Mouse (Mus musculus) midbrain, embryonic 11.5 days (tissue): ENCODE data around the gene Pvrig. TPM values are rescaled to one million over a fixed set of nuclear protein-coding genes. Genes with fewer than 3 reads are reported as not detected.
"Not testable (repeated sequence)": the region's sequence is repeated elsewhere in the genome, so short reads cannot be mapped to it uniquely, and the experiment has no call there.

ENCODE experiments used
- ATAC-seq: fragments of 200-750 bp; cut with Nextera tagmentation; 2 replicates; pipeline ENCODE4 v1.8.0; 2017; ENCODE audit warnings: moderate TSS enrichment, moderate library complexity; ENCODE audit not compliant: low FRiP score
- DNase-seq: peaks from one replicate; pipeline ENCODE4 v3.0.0; 2015; ENCODE audit warnings: low spot score; ENCODE audit errors: missing footprints
- H3K27ac ChIP-seq: fragments of 300-500 bp; sonication (generic); 2 replicates; pipeline ENCODE4 v1.5.1; 2014; ENCODE audit warnings: low read depth, low read length
- H3K27me3 ChIP-seq: fragments of 300-500 bp; sonication (generic); 2 replicates; pipeline ENCODE4 v1.6.1; 2014; ENCODE audit warnings: mild to moderate bottlenecking, low read length, moderate library complexity, mixed read lengths; ENCODE audit not compliant: control insufficient read depth, insufficient read depth
- H3K36me3 ChIP-seq: fragments of 300-500 bp; sonication (generic); 2 replicates; pipeline ENCODE4 v1.6.1; 2014; ENCODE audit warnings: mild to moderate bottlenecking, low read length, moderate library complexity, mixed read lengths; ENCODE audit not compliant: control insufficient read depth, insufficient read depth
- H3K4me1 ChIP-seq: fragments of 300-500 bp; sonication (generic); 2 replicates; pipeline ENCODE4 v1.6.1; 2014; ENCODE audit warnings: low read length; ENCODE audit not compliant: control insufficient read depth, insufficient read depth
- H3K4me2 ChIP-seq: fragments of 300-500 bp; sonication (generic); 2 replicates; pipeline ENCODE4 v1.6.1; 2014; ENCODE audit warnings: mild to moderate bottlenecking, moderate library complexity
- H3K4me3 ChIP-seq: fragments of 300-500 bp; sonication (generic); 2 replicates; pipeline ENCODE4 v1.5.1; 2014; ENCODE audit warnings: low read depth, low read length
- H3K9ac ChIP-seq: fragments of 300-500 bp; sonication (generic); 2 replicates; pipeline ENCODE4 v1.6.1; 2014; ENCODE audit warnings: low read length
- H3K9me3 ChIP-seq: fragments of 300-500 bp; sonication (generic); 2 replicates; pipeline ENCODE4 v1.6.1; 2016; ENCODE audit warnings: low read length; ENCODE audit not compliant: control insufficient read depth
- WGBS: fragments of 180-500 bp; shearing (Covaris S2); extraction: QIAGEN DNeasy Blood & Tissue Kit; methylation state at CpG from one replicate; pipeline ENCODE4 v1.1.7; 2014; 5-methylcytosine and 5-hydroxymethylcytosine counted together
- polyA plus RNA-seq: library from polyadenylated mRNA; unstranded; fragments of >200 nt; fragmentation: Nextera tagmentation; extraction: Ambion mirVana; gene quantifications from 2 replicates; pipeline ENCODE4 v1.2.1, GENCODE M21; 2014

Pvrig gene
- polyA plus RNA-seq: not detected in 2 replicates

- no peaks in the 10 kb centered on the region for H3K36me3 ChIP-seq
- DNase-seq (no peak), ATAC-seq (no peak)
- no peak within 1 kb of the TSS for H3K27ac ChIP-seq
- no peaks in the 10 kb centered on the region for H3K9me3 ChIP-seq
- H3K4me3 ChIP-seq: no peak within 1 kb of the TSS
- no peak within 1 kb of the TSS for H3K9ac ChIP-seq
- no peaks in the 10 kb centered on the region for H3K4me1 ChIP-seq
- no peaks in the 10 kb centered on the region for H3K27me3 ChIP-seq
- H3K4me2 ChIP-seq: no peak within 1 kb of the TSS
- 89% methylated on average over 2 of the region's 2 CpGs for WGBS
Measured at GRCm38 (mm10) chr5:138341661-138342060, at the start of gene Pvrig. Pvrig (plus strand) TSS chr5:138341961.

- Histone ChIP-seq H3K36me3 (no peaks in the 10 kb centered on the region), H3K27ac (no peak overlapping the region), H3K9ac (no peak overlapping the region), H3K4me3 (no peak overlapping the region), H3K4me2 (no peak overlapping the region), H3K9me3 (no peaks in the 10 kb centered on the region), H3K4me1 (no peaks in the 10 kb centered on the region), H3K27me3 (no peaks in the 10 kb centered on the region)
- ATAC-seq (no peak), DNase-seq (no peak)
Measured at GRCm38 (mm10) chr5:138294158-138294557, 47.6 kb upstream of the Pvrig start.

GRCm38 (mm10) chr5:138299613-138300012, 42.1 kb upstream of the Pvrig start:
- Histone ChIP-seq H3K27ac (no peak overlapping the region), H3K27me3 (no peaks in the 10 kb centered on the region), H3K9me3 (no peaks in the 10 kb centered on the region), H3K4me2 (no peak overlapping the region), H3K4me3 (no peak overlapping the region), H3K36me3 (no peaks in the 10 kb centered on the region), H3K4me1 (no peaks in the 10 kb centered on the region), H3K9ac (no peak overlapping the region)
- DNase-seq (no peak), ATAC-seq (no peak)
- 90% methylated on average over 2 of the region's 2 CpGs for WGBS

GRCm38 (mm10) chr5:138312795-138313194, 29.0 kb upstream of the Pvrig start:
- no peaks in the 10 kb centered on the region for H3K36me3 ChIP-seq
- no peaks in the 10 kb centered on the region for H3K27me3 ChIP-seq
- 90% methylated on average over 3 of the region's 3 CpGs for WGBS
- no peaks in the 10 kb centered on the region for H3K4me1 ChIP-seq
- no peak overlapping the region for H3K27ac ChIP-seq
- no peak overlapping the region for H3K9ac ChIP-seq
- DNase-seq (no peak), ATAC-seq (no peak)
- H3K4me2 ChIP-seq: no peak overlapping the region
- H3K4me3 ChIP-seq: no peak overlapping the region
- no peaks in the 10 kb centered on the region for H3K9me3 ChIP-seq

- no peak overlapping the region for H3K9ac ChIP-seq
- no peaks in the 10 kb centered on the region for H3K4me1 ChIP-seq
- H3K9me3 ChIP-seq: no peaks in the 10 kb centered on the region
- H3K27me3 ChIP-seq: no peaks in the 10 kb centered on the region
- no peak overlapping the region for H3K27ac ChIP-seq
- no peak for ATAC-seq
- WGBS: 84% methylated on average over 3 of the region's 3 CpGs
- H3K4me2 ChIP-seq: no peak overlapping the region
- no peaks in the 10 kb centered on the region for H3K36me3 ChIP-seq
- H3K4me3 ChIP-seq: no peak overlapping the region
- no peak for DNase-seq
Measured at GRCm38 (mm10) chr5:138343216-138343615, 1.5 kb downstream of the Pvrig start.

GRCm38 (mm10) chr5:138363208-138363607, 21.4 kb downstream of the Pvrig start:
- not testable (repeated sequence) for DNase-seq, H3K4me3 ChIP-seq, H3K9ac ChIP-seq, H3K27me3 ChIP-seq, H3K9me3 ChIP-seq, ATAC-seq, H3K4me1 ChIP-seq, H3K36me3 ChIP-seq, H3K4me2 ChIP-seq, H3K27ac ChIP-seq
- 88% methylated on average over 6 of the region's 7 CpGs for WGBS

- H3K27me3 ChIP-seq, H3K4me1 ChIP-seq, DNase-seq, H3K4me2 ChIP-seq, H3K9me3 ChIP-seq, H3K4me3 ChIP-seq, H3K36me3 ChIP-seq, ATAC-seq, H3K9ac ChIP-seq, H3K27ac ChIP-seq: not testable (repeated sequence)
- 94% methylated on average over 10 of the region's 10 CpGs for WGBS
Measured at GRCm38 (mm10) chr5:138365347-138365746, 23.6 kb downstream of the Pvrig start.

Other genes with a start within 250 kb of the Pvrig start
- gene Zscan21, start 225.1 kb upstream of the Pvrig start, polyA plus RNA-seq: 113 and 122 TPM in 2 replicates
- 27.4 and 32.9 TPM in 2 replicates for gene Zfp113, start 186.2 kb upstream of the Pvrig start, polyA plus RNA-seq
- gene Cops6, start 180.9 kb upstream of the Pvrig start, polyA plus RNA-seq: 262 and 293 TPM in 2 replicates
- gene Ap4m1, start 170.0 kb upstream of the Pvrig start, polyA plus RNA-seq: 15.2 and 17.3 TPM in 2 replicates
- 303 and 320 TPM in 2 replicates for gene Mcm7, start 169.5 kb upstream of the Pvrig start, polyA plus RNA-seq
- 123 and 133 TPM in 2 replicates for gene Taf6, start 154.5 kb upstream of the Pvrig start, polyA plus RNA-seq
- 51.8 and 53.3 TPM in 2 replicates for gene Cnpy4, start 154.5 kb upstream of the Pvrig start, polyA plus RNA-seq
- gene Mblac1, start 147.6 kb upstream of the Pvrig start, polyA plus RNA-seq: 10.0 and 10.8 TPM in 2 replicates
- not detected in 2 replicates for gene Nxpe5, start 116.1 kb upstream of the Pvrig start, polyA plus RNA-seq
- 44.1 and 47.8 TPM in 2 replicates for gene Lamtor4, start 86.5 kb upstream of the Pvrig start, polyA plus RNA-seq
- 5.0 and 5.2 TPM in 2 replicates for gene BC037034, start 77.9 kb upstream of the Pvrig start, polyA plus RNA-seq
- 4.6 and 5.5 TPM in 2 replicates for gene Gal3st4, start 69.1 kb upstream of the Pvrig start, polyA plus RNA-seq
- gene Gm43720, start 62.0 kb upstream of the Pvrig start, polyA plus RNA-seq: 0.14 and 0.20 TPM in 2 replicates
- gene Gpc2, start 62.0 kb upstream of the Pvrig start, polyA plus RNA-seq: 15.5 and 16.5 TPM in 2 replicates
- 2.2 and 4.1 TPM in 2 replicates for gene Stag3, start 61.7 kb upstream of the Pvrig start, polyA plus RNA-seq
- 44.9 and 52.0 TPM in 2 replicates for gene Zfp157, start 99.5 kb downstream of the Pvrig start, polyA plus RNA-seq
- not detected in 2 replicates for gene 1700123K08Rik, start 222.8 kb downstream of the Pvrig start, polyA plus RNA-seq